Mouse (Mus musculus) hindbrain, embryonic 11.5 days (tissue): Measurements from ENCODE around the gene Rcc1. TPM values are rescaled to one million over a fixed set of nuclear protein-coding genes. Genes with fewer than 3 reads are reported as not detected.

Source experiments
- ATAC-seq: fragments of 200-750 bp; cut with Nextera tagmentation; 2 replicates; pipeline ENCODE4 v1.8.0; 2017; ENCODE audit warnings: mild to moderate bottlenecking, moderate TSS enrichment, moderate library complexity; ENCODE audit not compliant: low FRiP score
- DNase-seq: peaks from one replicate; pipeline ENCODE4 v3.0.0-alpha.2; 2015; ENCODE audit warnings: low spot score
- H3K27ac ChIP-seq: fragments of 300-500 bp; sonication (generic); 2 replicates; pipeline ENCODE4 v1.5.1; 2014; ENCODE audit warnings: mild to moderate bottlenecking, low read depth, low read length
- H3K27me3 ChIP-seq: fragments of 300-500 bp; sonication (generic); 2 replicates; pipeline ENCODE4 v1.6.1; 2014; ENCODE audit warnings: mild to moderate bottlenecking, low read length, moderate library complexity, mixed read lengths; ENCODE audit not compliant: control insufficient read depth, insufficient read depth
- H3K36me3 ChIP-seq: fragments of 300-500 bp; sonication (generic); 2 replicates; pipeline ENCODE4 v1.6.1; 2014; ENCODE audit warnings: mild to moderate bottlenecking, low read length, moderate library complexity, mixed read lengths; ENCODE audit not compliant: control insufficient read depth, insufficient read depth
- H3K4me1 ChIP-seq: fragments of 300-500 bp; sonication (generic); replicated peaks from 2 replicates; pipeline ENCODE4 v1.6.1; 2014; ENCODE audit warnings: low read length, mixed read lengths; ENCODE audit not compliant: control insufficient read depth, insufficient read depth
- H3K4me2 ChIP-seq: fragments of 300-500 bp; sonication (generic); replicated peaks from 2 replicates; pipeline ENCODE4 v1.6.1; 2014; ENCODE audit warnings: mild to moderate bottlenecking, low read depth, low read length
- H3K4me3 ChIP-seq: fragments of 300-500 bp; sonication (generic); 2 replicates; pipeline ENCODE4 v1.5.1; 2014; ENCODE audit warnings: low read depth, low read length
- H3K9ac ChIP-seq: fragments of 300-500 bp; sonication (generic); 2 replicates; pipeline ENCODE4 v1.6.1; 2014; ENCODE audit warnings: low read depth, low read length
- H3K9me3 ChIP-seq: fragments of 300-500 bp; sonication (generic); 2 replicates; pipeline ENCODE4 v1.6.1; 2016; ENCODE audit warnings: low read length; ENCODE audit not compliant: control insufficient read depth
- WGBS: fragments of 180-500 bp; shearing (Covaris S2); extraction: QIAGEN DNeasy Blood & Tissue Kit; methylation state at CpG from one replicate; pipeline ENCODE4 v1.1.7; 2014; 5-methylcytosine and 5-hydroxymethylcytosine counted together
- polyA plus RNA-seq: library from polyadenylated mRNA; unstranded; fragments of >200 nt; fragmentation: Nextera tagmentation; extraction: Ambion mirVana; gene quantifications from 2 replicates; pipeline ENCODE4 v1.2.1, GENCODE M21; 2014

Gene Rcc1
- polyA plus RNA-seq, 1 experiment from 2014 or later, result 51.3 TPM

GRCm38 (mm10) chr4:132312627-132313026 is 40.8 kb downstream of the Rcc1 start:
- ATAC-seq (no peak), DNase-seq (no peak)
- H3K27me3 ChIP-seq, result no peaks in the 10 kb centered on the region
- no peaks in the 10 kb centered on the region for H3K9me3 ChIP-seq
- peaks cover 3% of the 10 kb centered on the region; the same call in 1 of the 2 replicates for H3K4me1 ChIP-seq
- 84% methylated on average over 5 of the region's 5 CpGs for WGBS
- H3K27ac ChIP-seq, result no peak overlapping the region
- H3K4me3 ChIP-seq, result no peak overlapping the region
- H3K9ac ChIP-seq, result no peak overlapping the region
- H3K4me2 ChIP-seq, result no peak overlapping the region
- H3K36me3 ChIP-seq, result 0 out of 2 replicates have a peak, but pooled peaks cover 8% of the 10 kb centered on the region

- Histone ChIP-seq H3K4me3 (no peak overlapping the region), H3K4me1 (peaks cover 3% of the 10 kb centered on the region; the same call in 1 of the 2 replicates), H3K9me3 (no peaks in the 10 kb centered on the region), H3K27me3 (no peaks in the 10 kb centered on the region), H3K4me2 (no peak overlapping the region), H3K36me3 (0 out of 2 replicates have a peak, but pooled peaks cover 8% of the 10 kb centered on the region), H3K27ac (no peak overlapping the region), H3K9ac (no peak overlapping the region)
- DNase-seq (no peak), ATAC-seq (no peak)
- 57% methylated on average over 3 of the region's 3 CpGs for WGBS
These were observed 41.6 kb downstream of the Rcc1 start for GRCm38 (mm10) chr4:132311801-132312200.

GRCm38 (mm10) chr4:132311209-132311608 is 42.2 kb downstream of the Rcc1 start:
- H3K4me3 ChIP-seq, result no peak overlapping the region
- no peak overlapping the region for H3K4me2 ChIP-seq
- 39% methylated on average over 1 of the region's 1 CpGs for WGBS
- peaks cover 3% of the 10 kb centered on the region; the same call in 1 of the 2 replicates for H3K4me1 ChIP-seq
- H3K27me3 ChIP-seq, result no peaks in the 10 kb centered on the region
- no peak overlapping the region for H3K27ac ChIP-seq
- H3K9me3 ChIP-seq, result no peaks in the 10 kb centered on the region
- no peak for ATAC-seq
- DNase-seq, result no peak
- 0 out of 2 replicates have a peak, but pooled peaks cover 4% of the 10 kb centered on the region for H3K36me3 ChIP-seq
- H3K9ac ChIP-seq, result no peak overlapping the region

- DNase-seq, result peak; percentile 57
- WGBS, result 35% methylated on average over 10 of the region's 10 CpGs
- 0 out of 2 replicates have a peak, but pooled peaks cover 4% of the 10 kb centered on the region for H3K36me3 ChIP-seq
These were observed 43.4 kb downstream of the Rcc1 start for GRCm38 (mm10) chr4:132309849-132310472.

DNA sequence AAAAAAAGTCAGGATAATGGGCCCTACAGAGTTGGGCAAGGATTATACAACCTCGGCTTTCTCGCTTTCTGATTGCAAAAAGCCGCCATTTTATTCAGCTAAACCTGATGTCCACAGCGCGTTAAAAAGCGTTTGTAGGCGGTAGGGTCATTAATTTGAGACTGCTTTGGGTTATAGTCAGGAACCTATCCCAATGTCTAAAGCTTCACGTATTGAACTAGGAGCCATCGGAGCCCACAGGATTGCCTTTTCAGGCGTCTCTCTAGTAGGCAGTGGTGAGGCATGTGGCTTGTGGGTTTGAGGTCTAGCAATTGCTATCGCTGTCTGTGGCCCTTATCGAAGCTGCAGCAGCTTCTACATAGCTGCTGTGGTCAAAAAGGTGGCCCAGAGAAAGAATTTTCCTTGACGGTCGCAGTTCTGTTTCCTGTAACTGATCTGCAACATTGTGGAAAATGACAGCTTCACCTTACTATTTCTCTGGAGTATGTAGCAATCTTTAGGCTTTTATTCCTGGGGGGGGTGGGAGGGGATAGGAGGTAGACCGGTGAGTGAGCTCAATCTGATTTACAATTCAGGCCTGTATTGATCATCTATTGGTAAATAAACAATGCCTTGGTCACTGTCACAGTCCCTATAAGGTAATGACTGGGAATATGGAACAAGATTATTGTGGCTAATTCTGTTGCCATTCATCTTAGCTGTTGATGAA is 44.1 kb downstream of the Rcc1 start:
- H3K36me3 ChIP-seq, result 0 out of 2 replicates have a peak, but pooled peaks cover 4% of the 10 kb centered on the region
- H3K9me3 ChIP-seq, result no peaks in the 10 kb centered on the region
- no peaks in the 10 kb centered on the region for H3K27me3 ChIP-seq
- peak overlapping the region; percentile 75 for H3K4me2 ChIP-seq
- WGBS, result under 1% methylated on average over 15 of the region's 15 CpGs
- peak overlapping the region; percentile 77 for H3K4me3 ChIP-seq
- H3K27ac ChIP-seq, result peak overlapping the region; percentile 55
- ATAC-seq (no peak; the same call in 1 of the 2 replicates), DNase-seq (peak; percentile 40)
- H3K4me1 ChIP-seq, result peaks cover 3% of the 10 kb centered on the region; the same call in 1 of the 2 replicates
- peak overlapping the region; percentile 84 for H3K9ac ChIP-seq

More at GRCm38 (mm10) chr4:132309849-132310472, 43.4 kb downstream of the Rcc1 start:
- Histone ChIP-seq H3K27ac (no peak overlapping the region), H3K9ac (peak overlapping the region; percentile 84; the same call in 1 of the 2 replicates), H3K9me3 (no peaks in the 10 kb centered on the region), H3K4me1 (peaks cover 3% of the 10 kb centered on the region; the same call in 1 of the 2 replicates), H3K4me2 (peak overlapping the region; percentile 75), H3K27me3 (no peaks in the 10 kb centered on the region), H3K4me3 (peak overlapping the region; percentile 77)
- no peak for ATAC-seq

- Histone ChIP-seq H3K4me2 (peak overlapping the region; percentile 75), H3K9me3 (no peaks in the 10 kb centered on the region), H3K9ac (peak overlapping the region; percentile 84), H3K4me1 (peaks cover 3% of the 10 kb centered on the region; the same call in 1 of the 2 replicates), H3K36me3 (0 out of 2 replicates have a peak, but pooled peaks cover 4% of the 10 kb centered on the region), H3K4me3 (peak overlapping the region; percentile 77), H3K27me3 (no peaks in the 10 kb centered on the region), H3K27ac (peak overlapping the region; percentile 55)
- WGBS, result 2% methylated on average over 41 of the region's 41 CpGs
- peak; percentile 91 for ATAC-seq
- DNase-seq, result peak; percentile 93
These were observed 44.8 kb downstream of the Rcc1 start for GRCm38 (mm10) chr4:132308437-132309139.

DNA sequence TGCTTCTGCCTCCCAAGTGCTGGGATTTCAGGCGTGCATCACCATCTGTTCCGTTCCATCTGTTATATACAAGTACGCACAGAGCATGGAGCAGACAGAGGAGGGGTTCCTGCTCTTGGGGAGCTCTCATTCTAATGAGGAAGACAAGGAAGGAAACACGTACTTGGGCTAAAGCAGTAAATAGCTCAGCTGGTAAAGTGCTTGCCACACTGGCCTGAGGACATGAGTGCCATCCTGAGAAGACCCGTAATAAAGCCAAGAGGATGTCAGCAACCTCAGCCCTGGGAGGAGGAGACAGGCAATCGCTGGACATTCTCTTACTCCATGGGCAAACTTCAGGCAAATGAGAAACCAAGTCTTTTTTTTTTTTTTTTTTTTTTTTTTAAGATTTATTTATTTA is 47.4 kb downstream of the Rcc1 start:
- H3K36me3 ChIP-seq, result no peaks in the 10 kb centered on the region
- DNase-seq, result no peak
- no peak overlapping the region for H3K27ac ChIP-seq
- peaks cover 3% of the 10 kb centered on the region; the same call in 1 of the 2 replicates for H3K4me1 ChIP-seq
- no peak for ATAC-seq
- no peaks in the 10 kb centered on the region for H3K27me3 ChIP-seq
- no peak overlapping the region for H3K4me2 ChIP-seq
- WGBS, result 81% methylated on average over 6 of the region's 6 CpGs
- H3K9ac ChIP-seq, result no peak overlapping the region
- H3K9me3 ChIP-seq, result no peaks in the 10 kb centered on the region
- no peak overlapping the region for H3K4me3 ChIP-seq

DNA sequence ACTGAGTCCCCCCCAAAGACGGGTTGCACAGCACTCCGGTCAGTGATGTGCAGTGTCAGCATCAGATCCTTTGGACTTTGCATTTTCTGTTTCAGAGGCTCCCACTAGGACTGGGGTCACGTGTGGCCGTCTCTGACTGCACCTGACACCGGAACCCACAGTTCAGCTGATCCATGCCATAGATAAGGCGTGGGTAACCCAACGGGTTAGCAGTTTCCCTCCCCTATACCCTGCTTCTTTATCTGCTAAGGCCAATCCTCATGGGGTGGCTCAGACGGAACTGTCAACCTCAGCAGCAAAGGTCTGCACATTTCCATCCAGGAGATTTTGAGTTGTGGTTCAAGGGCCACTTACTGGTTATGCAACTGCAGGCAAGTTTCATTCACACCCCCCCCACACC is 48.1 kb downstream of the Rcc1 start:
- ATAC-seq (no peak), DNase-seq (no peak)
- 88% methylated on average over 8 of the region's 8 CpGs for WGBS
- H3K27me3 ChIP-seq, result no peaks in the 10 kb centered on the region
- no peak overlapping the region for H3K27ac ChIP-seq
- no peaks in the 10 kb centered on the region for H3K36me3 ChIP-seq
- no peaks in the 10 kb centered on the region for H3K9me3 ChIP-seq
- peaks cover 3% of the 10 kb centered on the region; the same call in 1 of the 2 replicates for H3K4me1 ChIP-seq
- no peak overlapping the region for H3K4me3 ChIP-seq
- H3K4me2 ChIP-seq, result no peak overlapping the region
- no peak overlapping the region for H3K9ac ChIP-seq
